Mouse (Mus musculus) adipocyte (in vitro differentiated cells): ENCODE measurements around the gene Wscd2.

ENCODE experiments used
- DNase-seq: peaks from one replicate; pipeline ENCODE4 v3.0.0-alpha.2; 2016; ENCODE audit warnings: low spot score

Wscd2 gene

DNA sequence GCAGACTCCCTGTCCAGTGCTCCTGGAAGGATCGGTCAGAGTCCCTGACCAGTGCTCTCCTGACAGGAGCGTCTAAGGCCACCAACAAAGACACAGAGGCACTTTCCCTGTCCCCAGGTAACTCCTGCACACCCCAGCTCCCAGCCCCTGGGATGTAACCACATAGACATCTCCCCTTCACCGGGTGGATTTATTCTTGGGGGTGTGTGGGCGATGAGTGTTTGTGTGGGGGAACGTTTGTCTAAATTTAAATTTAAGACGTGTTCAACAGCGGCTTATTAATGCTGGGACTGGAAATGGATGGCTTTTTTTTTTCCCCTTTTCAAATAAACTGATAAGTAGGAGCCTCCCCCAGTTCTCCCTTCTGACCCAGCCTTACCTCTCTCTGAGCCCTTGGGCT is 49.7 kb downstream of the Wscd2 start:
- DNase-seq, result no peak

GRCm38 (mm10) chr5:113541196-113541595 is 51.1 kb downstream of the Wscd2 start:
- no peak for DNase-seq

- no peak for DNase-seq
Measured at GRCm38 (mm10) chr5:113542885-113543476, 52.8 kb downstream of the Wscd2 start.

GRCm38 (mm10) chr5:113547949-113548700 is 58.0 kb downstream of the Wscd2 start:
- peak; percentile 64 for DNase-seq

DNA sequence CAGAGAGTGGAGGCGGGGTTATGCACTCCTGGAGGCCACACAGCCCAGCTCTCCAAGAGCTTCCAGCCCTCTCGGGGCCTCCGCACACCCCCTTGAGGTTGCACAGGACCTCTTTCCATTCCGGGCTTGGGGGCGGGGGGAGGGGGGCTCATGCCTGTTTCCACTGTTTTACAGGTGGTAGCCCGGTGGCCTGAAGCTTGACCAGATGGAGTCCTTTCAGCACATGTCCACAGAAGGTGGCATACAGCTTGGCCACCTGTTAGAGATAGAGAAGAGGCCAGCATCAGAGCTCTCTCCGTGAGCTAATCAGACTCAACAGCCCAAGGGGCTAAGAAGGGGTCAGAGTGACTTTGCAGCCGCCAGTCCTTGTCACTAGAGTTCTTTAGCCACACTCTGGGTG is 60.1 kb downstream of the Wscd2 start:
- no peak for DNase-seq

DNA sequence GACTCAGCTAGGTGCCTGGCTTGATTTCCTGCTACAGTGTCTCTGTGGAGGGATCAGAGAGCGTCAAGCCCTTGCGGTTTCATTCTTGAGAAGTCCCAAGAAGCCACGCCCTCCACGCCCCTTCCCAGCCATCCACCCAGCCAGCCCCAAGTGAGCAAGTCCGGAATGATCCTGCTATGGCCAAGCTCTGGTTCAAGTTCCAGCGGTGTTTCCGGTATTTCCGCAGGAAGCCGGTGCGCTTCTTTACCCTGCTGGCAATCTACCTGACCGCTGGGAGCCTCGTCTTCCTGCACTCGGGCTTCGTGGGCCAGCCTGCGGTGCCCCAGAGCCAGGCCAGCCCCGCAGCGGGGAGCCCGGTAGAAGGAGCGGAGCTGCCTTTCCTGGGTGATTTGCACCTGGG is 60.6 kb downstream of the Wscd2 start:
- no peak for DNase-seq

GRCm38 (mm10) chr5:113553402-113553897 is 63.3 kb downstream of the Wscd2 start:
- DNase-seq, result peak; percentile 79

GRCm38 (mm10) chr5:113554095-113554494 is 64.0 kb downstream of the Wscd2 start:
- DNase-seq, result no peak

- peak; percentile 35 for DNase-seq
Measured at GRCm38 (mm10) chr5:113554571-113554970, 64.4 kb downstream of the Wscd2 start.

GRCm38 (mm10) chr5:113555684-113556083 is 65.6 kb downstream of the Wscd2 start:
- DNase-seq, result peak; percentile 74

DNA sequence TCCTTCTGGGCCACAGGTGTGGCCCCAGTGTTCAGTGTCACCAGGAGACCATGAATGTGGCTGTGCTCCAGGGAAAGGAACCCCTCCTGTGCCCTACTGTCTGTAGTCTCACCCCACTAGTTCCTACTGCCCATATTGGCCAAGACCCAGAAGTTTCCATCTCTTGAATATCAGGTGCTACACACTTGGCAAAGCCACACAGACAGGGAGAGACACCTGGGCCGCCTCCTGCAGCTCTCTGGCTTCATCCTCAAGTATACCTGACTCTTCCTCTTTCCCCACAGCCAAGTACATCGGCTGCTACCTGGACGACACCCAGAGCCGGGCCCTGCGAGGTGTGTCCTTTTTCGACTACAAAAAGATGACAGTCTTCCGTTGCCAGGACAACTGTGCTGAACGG is 67.9 kb downstream of the Wscd2 start:
- no peak for DNase-seq

DNA sequence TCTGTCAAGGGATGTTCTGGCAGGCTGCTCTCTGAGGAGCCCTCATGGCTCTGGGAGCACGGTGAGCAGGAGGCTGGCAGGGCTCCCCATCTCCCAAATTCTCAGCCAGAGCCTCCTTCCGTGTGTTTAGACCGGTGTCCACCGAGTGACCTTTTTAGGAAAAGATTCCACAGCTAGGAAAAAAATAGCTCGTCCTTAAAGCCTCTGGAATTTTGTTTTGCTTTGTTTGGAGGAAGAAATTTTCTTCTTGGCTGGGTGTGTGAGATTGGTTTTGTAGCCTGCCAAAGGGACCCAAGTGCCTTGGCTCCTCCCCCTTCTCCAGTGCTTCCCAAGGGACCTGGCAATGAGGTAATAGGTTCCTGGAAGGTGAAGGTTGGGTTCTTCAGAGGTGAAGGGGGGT is 69.5 kb downstream of the Wscd2 start:
- DNase-seq, result peak; percentile 57

- no peak for DNase-seq
Measured at GRCm38 (mm10) chr5:113564463-113564862, 74.3 kb downstream of the Wscd2 start.

DNA sequence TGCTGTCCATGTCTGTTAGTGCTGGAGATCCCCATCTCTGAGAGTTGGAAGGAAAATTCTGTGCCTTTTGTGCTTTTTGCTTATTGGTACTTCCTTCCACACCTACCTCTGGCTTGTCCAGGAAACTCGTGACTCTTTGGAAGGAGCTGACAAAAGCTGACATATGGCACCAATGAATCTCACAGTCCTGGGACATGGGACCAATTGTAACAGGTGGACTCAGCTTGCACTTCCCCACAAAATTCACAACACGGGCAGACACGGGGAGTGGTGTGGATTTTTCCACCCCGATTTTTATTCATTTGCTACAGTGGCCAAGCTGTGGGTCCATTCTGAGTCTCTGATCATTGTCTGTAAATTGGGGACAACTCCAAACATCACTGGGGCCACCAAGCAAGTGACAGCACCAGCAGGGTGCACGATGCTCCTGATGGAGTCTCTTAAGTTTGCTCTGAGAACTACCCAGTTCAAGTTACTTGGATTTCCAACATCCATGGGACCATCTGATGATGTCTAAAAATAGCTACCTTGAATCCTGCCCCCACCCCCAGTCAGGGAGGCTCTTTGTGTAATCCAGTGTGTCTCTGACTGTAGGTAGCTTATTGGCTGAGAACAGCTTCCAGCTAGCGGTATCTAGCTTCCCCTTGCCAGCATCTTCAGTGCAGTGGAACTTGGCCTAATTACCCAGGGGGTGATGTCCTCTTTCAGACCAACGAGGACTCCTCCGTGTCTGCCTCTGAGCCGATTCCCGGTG is 75.1 kb downstream of the Wscd2 start:
- no peak for DNase-seq

DNA sequence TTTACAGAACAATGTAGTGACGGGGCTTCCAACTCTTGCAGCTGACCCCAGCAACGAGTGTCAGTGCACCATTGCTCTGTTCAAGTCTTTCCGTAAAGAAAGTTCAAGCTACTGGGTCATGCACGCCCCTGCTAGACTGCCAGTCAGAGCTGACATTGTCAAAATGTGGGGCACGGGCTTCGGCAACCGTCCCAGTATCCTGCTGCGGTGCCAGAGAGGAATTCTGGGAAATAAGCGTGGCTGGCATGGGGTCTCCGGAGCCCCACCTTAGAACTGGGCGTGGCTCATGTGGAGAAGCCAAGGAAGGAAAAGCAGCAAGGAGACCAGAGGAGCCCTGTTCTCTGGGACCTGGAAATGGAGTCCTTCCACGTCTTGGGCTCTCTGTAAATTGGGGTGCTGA is 75.7 kb downstream of the Wscd2 start:
- no peak for DNase-seq

DNA sequence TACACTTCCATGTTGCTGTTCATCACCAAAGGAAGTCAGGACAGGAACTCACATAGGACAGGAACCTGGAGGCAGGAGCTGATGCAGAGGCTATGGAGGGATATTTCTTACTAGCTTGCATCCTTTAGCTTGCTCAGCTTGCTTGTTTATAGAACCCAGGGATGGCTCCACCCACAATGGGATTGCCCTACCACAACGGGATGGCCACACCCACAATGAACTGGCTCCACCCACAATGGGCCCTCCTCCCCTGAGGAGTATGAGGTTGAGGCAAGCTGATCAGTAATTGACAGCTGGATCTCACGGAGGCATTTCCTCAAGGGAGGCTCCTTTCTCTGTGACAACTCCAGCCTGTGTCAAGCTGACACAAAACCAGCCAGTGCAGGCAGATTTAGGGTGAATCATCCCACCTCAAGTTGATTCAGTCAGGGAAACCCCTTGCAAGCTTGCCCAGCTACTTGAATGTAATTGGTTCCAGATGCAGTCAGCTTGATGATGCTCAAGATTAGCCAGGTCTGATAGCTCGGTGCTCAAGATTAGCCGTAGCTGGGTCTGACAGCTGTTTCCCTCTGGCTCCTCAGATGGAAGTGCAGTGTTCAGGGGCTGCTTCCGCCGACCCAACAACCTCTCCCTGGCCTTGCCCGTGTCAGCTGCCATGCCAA is 80.1 kb downstream of the Wscd2 start:
- no peak for DNase-seq

DNA sequence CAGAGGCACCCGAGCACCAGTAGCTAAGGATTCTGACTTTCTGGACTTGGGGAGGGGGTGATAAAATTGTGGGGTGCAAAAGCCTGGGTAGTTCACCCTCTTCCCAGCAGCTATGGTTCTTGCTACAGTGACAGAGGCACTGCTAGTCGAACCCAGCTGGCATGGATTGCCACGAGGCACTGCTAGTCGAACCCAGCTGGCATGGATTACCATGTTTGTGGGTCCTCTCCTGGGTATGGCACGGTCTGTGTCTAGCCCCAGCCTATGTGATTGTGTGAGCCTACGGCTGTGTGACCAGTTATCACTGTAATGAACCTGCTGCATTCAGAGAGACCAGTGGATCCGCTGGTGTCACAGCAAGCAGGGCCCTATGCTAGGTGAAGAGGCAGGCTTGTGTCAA is 87.4 kb downstream of the Wscd2 start:
- no peak for DNase-seq

- no peak for DNase-seq
Measured at GRCm38 (mm10) chr5:113578428-113578827, 88.3 kb downstream of the Wscd2 start.

DNA sequence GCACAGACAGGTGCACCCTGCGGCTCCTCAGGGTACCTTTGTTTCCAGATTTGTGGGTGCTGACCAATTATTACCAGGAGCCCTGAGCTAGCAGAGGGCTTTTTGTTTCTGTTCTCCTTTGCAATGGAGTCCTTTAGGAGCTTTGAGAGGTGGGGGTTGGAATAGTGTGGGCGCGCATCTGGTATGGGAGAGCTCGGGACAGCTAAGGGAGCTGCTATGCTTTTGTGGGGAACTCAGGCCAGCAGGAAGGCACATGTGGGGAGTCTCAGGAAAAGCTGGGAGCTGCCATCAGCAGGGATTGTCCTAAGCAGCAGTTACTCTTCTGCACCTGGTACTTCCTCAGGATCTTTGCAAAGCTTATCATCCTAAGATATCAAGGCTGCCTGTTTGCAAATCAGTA is 89.0 kb downstream of the Wscd2 start:
- DNase-seq, result no peak

DNA sequence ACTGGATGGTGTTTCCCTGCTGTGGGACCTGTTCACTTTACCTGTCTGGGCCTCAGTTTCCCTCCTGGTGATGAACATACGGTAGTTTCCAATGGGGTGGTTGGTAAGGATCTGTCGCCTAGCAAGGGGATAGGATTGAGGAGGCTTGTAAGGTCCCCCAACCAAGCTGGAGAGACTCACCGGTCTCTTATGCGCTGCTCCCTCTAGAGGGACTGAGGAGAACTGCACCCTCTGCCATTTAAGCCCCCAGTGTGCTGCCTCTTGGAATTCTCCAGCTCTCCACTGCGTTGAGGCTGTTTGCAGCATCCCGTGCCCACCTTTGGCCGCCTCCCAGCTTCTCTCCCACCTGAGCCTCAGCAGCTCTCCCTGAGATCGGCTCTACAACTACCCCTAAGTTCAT is 90.1 kb downstream of the Wscd2 start:
- DNase-seq, result no peak

DNA sequence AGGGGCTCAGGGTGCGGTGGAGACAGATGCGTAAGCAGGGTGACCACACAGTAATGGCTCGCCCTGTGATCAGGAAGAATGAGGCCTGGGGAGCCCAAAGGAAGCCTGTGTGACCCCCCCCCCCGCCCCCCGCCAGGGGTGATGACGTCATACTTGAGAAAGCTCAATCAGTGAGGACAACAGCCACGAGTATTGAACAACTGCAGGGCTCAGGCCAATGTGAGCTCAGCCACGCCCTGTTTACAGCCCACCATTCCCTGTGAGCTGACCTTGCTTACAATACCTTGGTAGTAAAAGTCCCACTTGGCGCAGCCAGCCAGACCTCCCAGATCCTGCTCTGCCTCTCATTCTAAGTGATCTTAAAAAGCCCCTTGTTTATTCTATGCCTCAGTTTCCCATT is 90.7 kb downstream of the Wscd2 start:
- DNase-seq, result no peak

GRCm38 (mm10) chr5:113583424-113584162 is 93.5 kb downstream of the Wscd2 start:
- DNase-seq, result no peak
